Mouse (Mus musculus) bone marrow, adult 2 months (tissue): ENCODE measurements around the gene Tmem59. TPM values are rescaled to one million over a fixed set of nuclear protein-coding genes. Genes with fewer than 3 reads are reported as not detected.

ENCODE experiments used
- H3K27ac ChIP-seq: fragments of 200-500 bp; 2 replicates; pipeline ENCODE4 v1.5.1; 2012; ENCODE audit warnings: low read depth, mild to moderate bottlenecking, control low read depth, inconsistent platforms, low read length; ENCODE audit not compliant: control insufficient read depth, poor library complexity, insufficient read depth
- H3K4me1 ChIP-seq: fragments of 200-500 bp; 2 replicates; pipeline ENCODE4 v1.6.1; 2011; ENCODE audit warnings: low read length; ENCODE audit not compliant: control insufficient read depth, insufficient read depth
- H3K4me3 ChIP-seq: fragments of 200-500 bp; replicated peaks from 2 replicates; pipeline ENCODE3; 2011; ENCODE audit warnings: mild to moderate bottlenecking, low read depth, low read length, control low read depth; ENCODE audit not compliant: control insufficient read depth
- CTCF ChIP-seq: fragments of 200-500 bp; IDR thresholded peaks from 2 replicates; pipeline ENCODE4 v1.5.1; 2011; ENCODE audit warnings: low read length, control low read depth; ENCODE audit not compliant: control insufficient read depth, insufficient read depth
- POLR2A ChIP-seq: fragments of 200-500 bp; IDR thresholded peaks from 2 replicates; pipeline ENCODE4 v1.6.1; 2011; ENCODE audit warnings: low read depth, mild to moderate bottlenecking, control low read depth, low read length, borderline replicate concordance; ENCODE audit not compliant: control insufficient read depth
- WGBS: fragments of 180-500 bp; shearing (Covaris S2); methylation state at CpG from one replicate; pipeline ENCODE4 v1.1.7; 2018; 5-methylcytosine and 5-hydroxymethylcytosine counted together
- polyA plus RNA-seq: library from polyadenylated mRNA; stranded (reverse); fragments of >200 nt; gene quantifications from 2 replicates; pipeline ENCODE4 v1.2.4, GENCODE M21; 2011; ENCODE audit warnings: low replicate concordance; ENCODE audit not compliant: missing spikeins, insufficient read depth, insufficient read length

The Tmem59 gene
- polyA plus RNA-seq = 30.6 and 44.6 TPM in 2 replicates

DNA sequence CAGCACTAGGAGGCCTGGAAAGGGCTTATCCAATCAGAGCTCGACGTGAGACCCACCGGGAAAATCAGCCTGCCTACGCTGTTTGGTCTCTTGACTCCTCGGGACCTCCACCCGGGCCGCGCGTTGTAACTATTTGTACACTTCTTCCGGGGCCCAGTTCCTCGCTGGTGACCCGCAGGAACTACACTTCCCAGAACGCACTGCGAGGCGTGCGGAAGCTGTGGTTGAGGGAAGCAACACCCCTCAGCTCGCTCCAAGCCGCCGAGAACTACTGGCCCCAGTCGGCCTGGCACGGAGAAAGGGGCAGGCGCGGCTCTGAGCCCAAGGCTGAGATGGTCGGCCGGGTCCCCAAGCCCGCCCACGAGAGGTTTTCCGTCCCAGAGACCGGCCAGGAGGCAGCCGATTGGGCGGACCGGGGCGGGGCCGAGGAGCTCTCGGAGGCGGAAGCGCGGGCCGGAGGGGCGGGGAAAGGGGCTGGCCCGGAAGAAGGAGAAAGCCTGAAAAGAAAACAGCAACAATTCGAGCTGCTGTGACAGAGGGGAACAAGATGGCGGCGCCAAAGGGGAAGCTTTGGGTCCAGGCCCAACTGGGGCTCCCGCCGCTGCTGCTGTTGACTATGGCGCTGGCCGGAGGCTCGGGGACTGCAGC lies at the start of gene Tmem59:
Gene Tmem59 (plus strand): TSS at position 218 of the 648 bp plus-strand sequence.
- under 1% methylated on average over 48 of the region's 49 CpGs for WGBS

DNA sequence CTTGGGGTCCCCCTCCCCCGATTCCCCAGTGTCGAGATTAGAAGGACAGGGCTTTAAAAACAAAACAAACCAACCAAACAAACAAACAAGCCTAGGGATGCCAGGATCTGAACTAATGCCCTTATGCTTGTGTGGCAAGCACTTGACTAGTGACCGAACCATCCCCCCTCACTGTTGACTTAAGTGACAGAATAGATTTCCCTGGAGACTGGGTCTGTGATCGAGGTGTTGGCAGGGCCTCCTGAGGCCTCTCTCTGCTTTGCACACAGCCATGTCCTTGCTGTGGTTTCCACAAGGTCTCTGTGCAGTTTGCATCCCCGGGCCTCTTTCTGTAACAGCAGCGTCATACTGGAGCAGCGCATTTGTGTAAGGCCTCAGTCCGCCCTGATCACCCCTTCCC lies 48.8 kb upstream of the Tmem59 start:
- 79% methylated on average over 8 of the region's 8 CpGs for WGBS
- Histone ChIP-seq H3K4me1 (no peaks in the 10 kb centered on the region), H3K27ac (no peak overlapping the region), H3K4me3 (no peak overlapping the region)
- TF ChIP-seq CTCF (no peak), POLR2A (no peak)

More for the DNA sequence above, at the start of gene Tmem59:
- peak within 1 kb of the TSS; percentile 98 for H3K4me3 ChIP-seq
- peak within 1 kb of the TSS; percentile 99 for H3K27ac ChIP-seq
- H3K4me1 ChIP-seq = no peaks in the 10 kb centered on the region; the same call in 1 of the 2 replicates
- peak; percentile 76 for TF ChIP-seq POLR2A
- no peak for TF ChIP-seq CTCF

DNA sequence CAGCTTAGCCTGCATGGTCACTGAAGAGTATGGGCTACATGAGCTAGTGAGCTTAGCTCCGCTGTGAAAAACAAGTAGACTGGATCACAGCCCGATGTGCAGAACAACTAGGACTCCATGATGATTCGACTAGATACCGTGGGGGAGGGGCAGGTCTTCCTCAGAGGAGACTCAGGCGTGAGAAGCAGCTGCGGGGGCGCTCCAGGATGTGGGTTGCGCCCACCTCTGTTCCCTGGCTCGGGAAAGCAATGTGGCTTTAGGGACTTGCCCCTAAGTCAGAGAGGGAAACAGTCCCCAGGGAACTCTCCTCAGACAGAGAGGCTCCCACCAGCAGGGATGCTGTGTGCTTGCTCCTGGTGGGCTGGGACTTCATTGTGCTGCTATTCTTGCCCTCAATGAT lies 47.7 kb upstream of the Tmem59 start:
- TF ChIP-seq POLR2A = no peak
- no peak for TF ChIP-seq CTCF
- H3K4me1 ChIP-seq = no peaks in the 10 kb centered on the region; the same call in 1 of the 2 replicates
- WGBS = 43% methylated on average over 9 of the region's 9 CpGs

DNA sequence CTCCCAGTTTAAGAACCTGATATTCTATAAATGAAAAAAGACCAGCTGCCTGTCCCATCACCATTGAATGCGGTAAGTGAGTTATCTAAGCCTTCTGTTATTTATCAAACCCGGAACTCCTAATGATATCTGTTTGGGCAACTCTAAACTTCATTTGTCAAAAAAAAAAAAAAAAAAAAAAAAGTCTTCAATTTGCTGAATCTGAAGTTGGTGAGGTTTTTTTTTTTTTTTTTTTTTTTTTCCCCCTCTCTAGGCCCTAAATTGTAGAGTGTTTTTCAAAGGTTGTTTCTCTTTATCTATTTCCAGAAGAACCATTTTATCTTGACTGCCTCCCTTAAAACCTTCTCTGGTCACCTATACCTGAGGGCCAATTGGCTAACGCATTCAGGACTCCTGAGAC lies 43.3 kb upstream of the Tmem59 start:
- no peak overlapping the region for H3K4me3 ChIP-seq
- TF ChIP-seq POLR2A (no peak), CTCF (no peak)
- 89% methylated on average over 3 of the region's 3 CpGs for whole genome bisulfite sequencing

More for the DNA sequence above, 47.7 kb upstream of the Tmem59 start:
- Histone ChIP-seq H3K4me3 (no peak overlapping the region), H3K27ac (no peak overlapping the region)

DNA sequence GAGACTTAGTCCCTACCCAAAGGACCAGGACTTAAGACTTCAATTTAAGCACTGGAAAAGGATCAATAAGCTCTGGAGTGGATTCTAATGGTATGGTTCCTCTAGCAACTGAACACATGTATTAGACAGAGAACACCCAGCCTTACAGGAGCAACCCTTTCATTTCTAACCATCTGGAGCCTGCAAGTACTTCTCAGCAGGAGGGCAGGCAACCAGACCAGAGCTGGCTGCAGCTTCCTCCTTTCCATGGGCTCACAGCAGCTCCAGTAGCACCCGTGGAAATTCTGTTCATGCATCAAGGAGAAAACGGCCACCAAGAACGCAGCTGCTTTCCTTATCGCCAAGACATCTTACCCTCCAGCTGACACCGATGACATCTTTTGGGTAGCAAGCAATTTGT lies 42.5 kb upstream of the Tmem59 start:
- Histone ChIP-seq H3K27ac (no peak overlapping the region), H3K4me1 (no peaks in the 10 kb centered on the region; the same call in 1 of the 2 replicates), H3K4me3 (no peak overlapping the region)
- no peak for TF ChIP-seq POLR2A
- TF ChIP-seq CTCF = no peak
- WGBS = 57% methylated on average over 5 of the region's 5 CpGs

More for the DNA sequence above, 43.3 kb upstream of the Tmem59 start:
- H3K27ac ChIP-seq = no peak overlapping the region
- H3K4me1 ChIP-seq = no peaks in the 10 kb centered on the region; the same call in 1 of the 2 replicates

DNA sequence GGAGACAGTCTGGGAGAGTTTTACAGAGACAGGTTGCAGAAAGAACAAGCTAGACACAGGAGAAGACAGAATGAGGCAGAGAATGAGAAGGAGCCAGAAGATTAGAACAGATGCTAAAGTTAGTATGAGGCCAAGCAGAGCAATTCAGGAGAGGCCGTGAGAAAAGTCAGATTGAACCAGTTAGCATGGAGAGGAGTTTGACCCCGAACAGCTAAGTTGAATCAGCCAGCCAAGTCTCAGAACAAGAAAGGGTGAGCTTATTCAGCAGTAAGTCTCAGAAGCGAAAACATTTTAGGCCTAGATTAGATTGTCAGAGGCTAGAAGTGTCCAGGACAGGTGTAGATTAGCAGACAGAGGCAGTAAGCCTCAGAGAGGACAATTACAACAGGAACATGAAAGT lies 41.7 kb upstream of the Tmem59 start:
- Histone ChIP-seq H3K4me3 (no peak overlapping the region), H3K4me1 (no peaks in the 10 kb centered on the region; the same call in 1 of the 2 replicates), H3K27ac (no peak overlapping the region)
- no peak for TF ChIP-seq CTCF
- no peak for TF ChIP-seq POLR2A
- WGBS = 81% methylated on average over 3 of the region's 3 CpGs

DNA sequence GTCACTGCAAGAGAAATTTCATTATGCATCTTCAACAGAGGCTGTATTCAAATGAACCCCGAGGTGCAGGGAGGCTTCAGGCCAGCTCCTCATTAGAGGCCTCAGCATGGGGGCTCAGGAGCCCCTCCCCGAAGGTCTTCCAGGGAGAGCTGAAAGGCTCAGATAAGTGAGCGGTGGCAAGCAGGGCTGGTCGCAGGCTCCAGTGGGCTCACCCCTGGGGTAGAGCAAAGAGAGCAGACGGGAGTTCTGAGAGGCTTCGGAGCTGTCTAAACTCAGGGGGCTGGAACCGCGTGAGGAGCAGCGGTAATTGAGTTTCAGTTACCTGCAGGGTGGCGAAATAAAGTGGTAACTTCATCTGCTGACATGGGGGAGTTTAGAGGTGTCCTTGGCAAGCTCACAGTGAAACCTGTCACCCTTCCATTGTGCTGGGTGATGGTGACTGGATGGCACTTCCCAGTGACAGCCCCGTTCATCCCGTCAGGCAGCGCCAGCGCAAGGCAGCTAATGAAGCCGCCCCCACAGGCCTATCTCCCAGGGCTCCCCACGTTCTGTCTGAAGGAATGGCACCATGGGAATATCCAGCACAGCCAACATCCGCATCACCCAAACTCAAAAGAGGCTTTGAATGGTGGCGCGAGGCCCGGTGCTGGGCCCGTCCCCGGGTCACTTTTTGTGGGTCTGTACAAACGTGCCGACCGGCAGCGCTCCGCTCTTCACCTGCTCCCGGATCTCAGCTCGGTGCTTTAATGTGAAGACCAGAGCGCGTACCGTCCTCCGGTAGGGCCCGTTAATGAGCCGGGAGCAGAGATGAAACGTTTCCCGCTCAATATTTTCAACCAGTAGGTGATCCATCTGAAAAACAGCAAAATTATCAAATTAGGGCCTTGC lies 39.0 kb upstream of the Tmem59 start:
- 84% methylated on average over 37 of the region's 37 CpGs for WGBS
- H3K4me1 ChIP-seq = no peaks in the 10 kb centered on the region; the same call in 1 of the 2 replicates
- no peak overlapping the region for H3K4me3 ChIP-seq
- H3K27ac ChIP-seq = no peak overlapping the region
- TF ChIP-seq CTCF = no peak
- TF ChIP-seq POLR2A = no peak

DNA sequence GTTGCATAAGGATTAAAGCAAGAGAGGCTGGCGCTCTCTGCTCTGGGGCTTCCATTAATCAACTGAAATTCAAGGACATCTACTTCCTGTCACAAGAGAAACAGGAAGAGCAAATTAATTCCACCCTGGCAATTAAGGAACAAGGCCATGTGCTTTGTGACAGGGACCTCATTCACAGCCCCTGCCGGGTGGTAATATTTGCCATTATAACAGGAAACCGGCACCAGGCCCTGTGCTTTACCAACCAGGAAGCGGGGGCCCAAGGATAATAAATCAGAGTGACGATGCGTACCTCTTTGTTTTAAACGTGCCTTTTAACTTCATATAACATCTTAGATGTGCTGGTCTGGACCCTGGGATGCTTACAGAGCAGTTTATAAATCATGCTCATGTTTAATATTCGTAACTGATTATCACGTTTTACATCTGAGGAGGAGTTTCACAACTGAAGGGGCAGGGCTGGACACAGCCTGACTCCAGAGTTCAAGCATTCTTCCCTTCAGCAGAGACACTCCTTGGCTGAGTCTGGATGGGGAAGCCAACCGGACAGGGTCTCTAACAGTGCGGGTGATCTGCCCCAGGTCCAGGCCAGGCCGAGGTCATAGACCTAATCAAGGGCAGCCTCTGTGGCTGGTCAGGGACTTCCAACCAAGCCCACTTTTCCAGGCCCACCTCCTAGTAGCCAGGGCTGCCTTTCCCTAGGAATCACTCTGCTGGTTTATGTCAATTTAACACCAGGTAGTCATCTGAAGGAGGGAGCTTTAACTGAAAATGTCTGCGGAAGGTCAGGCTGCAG lies 38.2 kb upstream of the Tmem59 start:
- 35% methylated on average over 13 of the region's 13 CpGs for WGBS
- H3K4me1 ChIP-seq = no peaks in the 10 kb centered on the region
- TF ChIP-seq CTCF = no peak
- TF ChIP-seq POLR2A = no peak
- no peak overlapping the region for H3K27ac ChIP-seq
- no peak overlapping the region for H3K4me3 ChIP-seq

DNA sequence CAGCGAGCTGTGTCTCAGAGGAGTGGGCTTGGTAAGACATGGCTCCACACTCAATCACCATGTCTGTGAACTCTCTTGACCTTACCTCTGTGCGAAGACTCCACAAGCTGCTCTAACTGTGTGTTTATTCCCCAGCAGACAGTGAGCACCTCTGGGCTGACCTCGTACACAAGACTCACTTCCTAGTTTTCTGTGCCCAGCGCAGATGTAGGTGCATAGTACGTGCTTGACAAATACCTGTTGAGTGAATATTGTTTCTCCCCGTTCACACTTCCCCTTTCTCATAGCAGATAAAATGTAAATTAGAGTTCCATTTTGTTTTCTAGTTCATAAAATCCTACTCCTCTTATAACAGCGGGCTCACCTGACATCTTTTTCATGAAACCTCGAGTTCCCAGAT lies 34.7 kb upstream of the Tmem59 start:
- Histone ChIP-seq H3K4me1 (no peaks in the 10 kb centered on the region), H3K27ac (no peak overlapping the region), H3K4me3 (no peak overlapping the region)
- TF ChIP-seq CTCF (no peak), POLR2A (no peak)
- WGBS = 74% methylated on average over 8 of the region's 8 CpGs
